Mouse (Mus musculus) CD4-positive helper T cell, adult 2 months (primary cell): Measurements from ENCODE around the gene Cyba.

Experiments
- DNase-seq: peaks from one replicate; pipeline ENCODE4 v3.0.0-alpha.2; 2012; ENCODE audit warnings: low read depth, missing footprints, low spot score

The Cyba gene

DNA sequence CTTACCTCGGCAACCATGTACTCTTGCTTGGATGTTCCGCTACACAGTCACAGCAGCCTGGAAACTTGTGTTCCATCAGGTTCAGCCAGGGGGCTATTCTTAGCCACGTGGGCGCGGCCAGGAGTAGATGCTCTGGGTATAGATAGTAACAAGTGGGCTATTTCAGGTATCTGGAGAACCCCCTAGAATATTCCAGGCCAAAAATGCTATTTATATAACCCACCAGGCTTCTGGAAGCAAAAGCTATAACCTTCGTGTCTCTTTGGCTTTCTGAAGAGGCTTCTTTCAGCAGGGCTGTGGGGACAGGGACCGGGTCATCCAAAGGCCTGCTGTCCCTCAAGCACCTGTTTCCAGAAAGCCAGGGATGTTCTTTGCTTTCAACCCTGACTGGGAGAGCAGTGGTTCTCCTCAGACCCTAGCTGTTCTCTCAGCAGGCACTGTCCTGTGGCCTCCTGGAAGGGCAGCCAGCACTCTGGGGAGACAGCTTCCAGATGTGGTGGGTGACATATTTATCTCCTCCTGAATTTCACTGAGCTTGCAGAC, 18.5 kb upstream of the Cyba start:
- no peak for DNase-seq

GRCm38 (mm10) chr8:122445203-122445602, 12.5 kb upstream of the Cyba start:
- no peak for DNase-seq

DNA sequence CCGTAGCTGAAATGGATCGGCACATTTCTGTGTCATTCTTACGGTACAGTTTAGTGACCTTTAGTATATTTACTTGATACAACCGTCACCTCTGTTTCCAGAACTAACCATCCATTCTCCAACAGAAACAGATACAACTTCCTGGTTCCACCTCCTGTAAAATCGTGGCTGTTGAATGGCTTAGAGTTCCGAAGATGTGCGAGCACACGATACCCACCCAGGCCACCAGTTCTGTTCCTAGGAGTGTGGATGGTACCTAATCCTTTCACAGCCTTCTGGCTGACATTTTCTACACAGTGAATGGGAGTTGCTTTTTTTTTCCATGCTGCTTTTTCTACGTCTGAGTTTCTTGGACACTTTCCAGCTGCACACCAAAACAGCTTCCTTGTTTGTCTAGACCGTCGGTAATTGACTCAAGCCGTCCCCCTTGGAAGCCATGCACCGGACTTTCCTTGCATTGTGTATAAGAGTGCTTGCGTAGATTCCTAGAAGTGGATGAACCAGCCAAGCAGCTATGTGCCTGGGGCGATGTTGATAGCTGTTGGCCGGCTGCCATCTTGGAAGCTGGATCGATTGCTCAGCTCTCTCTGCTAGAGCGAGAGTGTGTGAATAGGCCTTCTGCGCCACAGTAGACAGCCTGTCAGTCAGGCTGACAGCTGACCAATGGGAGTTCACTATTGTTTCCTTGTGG, 11.5 kb upstream of the Cyba start:
- peak; percentile 85 for DNase-seq

GRCm38 (mm10) chr8:122443262-122444006, 10.7 kb upstream of the Cyba start, which contains the start of gene Mvd:
Gene Mvd, minus strand, starts transcription at chr8:122443422.
- DNase-seq, result peak; percentile 100

DNA sequence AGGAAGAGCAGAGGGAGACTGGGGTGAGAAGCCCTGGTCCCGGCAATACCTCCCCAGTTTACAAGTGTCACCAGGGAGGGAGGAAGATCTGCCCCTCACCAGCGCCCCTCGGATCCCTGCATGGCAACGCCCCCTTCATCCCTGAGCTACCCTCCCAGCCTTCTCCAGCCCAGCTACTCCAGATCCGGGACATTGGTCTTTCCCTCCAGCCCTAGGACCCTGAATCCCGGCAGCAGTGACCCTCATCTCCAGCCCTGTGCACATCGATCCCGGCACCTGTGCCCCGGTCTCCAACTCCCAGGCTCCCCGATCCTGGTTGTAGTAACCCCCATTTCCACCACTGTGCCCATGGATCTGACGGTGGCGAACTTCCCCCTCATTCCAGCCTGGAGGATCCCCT, 10.1 kb upstream of the Cyba start:
- DNase-seq, result peak; percentile 25

- DNase-seq, result no peak
Observed at GRCm38 (mm10) chr8:122442356-122442755, 9.6 kb upstream of the Cyba start.

DNA sequence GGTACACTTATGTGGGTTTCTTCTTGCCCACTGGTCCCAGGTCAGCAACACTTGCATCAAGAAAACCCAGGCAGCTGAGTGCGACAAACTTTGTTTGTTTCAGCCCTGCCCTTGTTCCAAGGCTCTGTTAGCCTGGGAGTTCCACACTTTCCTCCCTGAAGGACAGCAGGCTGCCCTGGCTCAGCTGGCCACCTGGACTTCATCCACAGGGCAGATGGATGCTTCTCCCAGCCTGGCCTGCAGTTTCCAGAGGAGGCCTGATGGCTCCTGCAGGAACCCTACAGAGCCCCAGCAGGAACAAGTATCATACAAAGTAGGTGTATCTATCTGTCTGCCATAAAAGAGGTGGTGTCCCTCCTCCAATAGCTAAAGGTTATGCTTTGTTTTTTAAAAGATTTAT, 8.6 kb upstream of the Cyba start:
- DNase-seq, result no peak

- no peak for DNase-seq
Observed at GRCm38 (mm10) chr8:122439336-122439735, 6.6 kb upstream of the Cyba start.

- peak; percentile 49 for DNase-seq
Observed at GRCm38 (mm10) chr8:122437708-122438331, 5.1 kb upstream of the Cyba start.

DNA sequence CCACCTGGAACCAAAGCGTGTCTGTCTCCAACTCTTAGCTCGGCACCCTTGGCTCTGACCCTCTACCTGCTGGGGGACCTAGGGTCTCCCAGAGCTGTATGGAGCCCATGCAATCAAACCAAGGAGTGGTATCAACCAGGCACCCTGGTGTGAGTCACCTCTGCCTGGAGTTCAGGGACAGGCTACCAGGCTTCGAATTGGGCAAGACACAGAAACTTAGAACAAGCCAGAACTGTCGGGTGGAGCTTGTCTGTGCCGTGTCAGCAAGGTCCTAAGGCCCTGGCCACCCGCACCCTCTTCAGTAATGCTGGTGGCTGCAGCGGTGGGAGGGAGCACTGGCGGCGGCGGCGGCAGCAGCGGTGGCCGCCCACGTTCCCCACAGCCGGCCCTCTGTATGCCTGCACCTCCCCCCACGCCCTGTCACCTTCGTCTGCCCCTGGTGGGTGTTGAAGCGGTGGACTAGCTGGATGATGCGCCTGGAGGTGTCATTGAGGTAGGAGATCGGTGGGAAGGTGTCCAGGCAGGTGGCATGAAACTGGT, 3.9 kb upstream of the Cyba start:
- DNase-seq, result peak; percentile 52

DNA sequence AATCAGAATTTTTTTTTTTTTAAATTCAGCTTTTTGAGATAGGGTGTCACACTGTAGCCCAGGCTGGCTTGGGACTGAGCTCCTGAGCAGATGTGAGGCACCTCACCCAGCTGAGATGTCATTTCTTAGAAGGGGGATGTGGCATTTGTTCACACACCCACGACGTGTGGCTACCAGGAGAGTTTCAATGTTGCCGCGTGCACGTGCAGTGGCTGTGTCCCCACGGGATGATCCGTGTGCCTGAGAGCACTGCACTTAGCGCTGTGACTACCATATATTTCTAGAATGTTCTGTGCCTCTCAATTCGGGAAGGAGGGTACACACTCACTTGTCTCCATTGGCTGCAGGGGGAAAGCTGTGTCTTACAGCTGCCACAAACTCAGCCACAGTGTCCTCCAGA, 3.4 kb upstream of the Cyba start:
- DNase-seq, result peak; percentile 44

- DNase-seq, result peak; percentile 35
Observed at GRCm38 (mm10) chr8:122435375-122435774, 2.6 kb upstream of the Cyba start.

DNA sequence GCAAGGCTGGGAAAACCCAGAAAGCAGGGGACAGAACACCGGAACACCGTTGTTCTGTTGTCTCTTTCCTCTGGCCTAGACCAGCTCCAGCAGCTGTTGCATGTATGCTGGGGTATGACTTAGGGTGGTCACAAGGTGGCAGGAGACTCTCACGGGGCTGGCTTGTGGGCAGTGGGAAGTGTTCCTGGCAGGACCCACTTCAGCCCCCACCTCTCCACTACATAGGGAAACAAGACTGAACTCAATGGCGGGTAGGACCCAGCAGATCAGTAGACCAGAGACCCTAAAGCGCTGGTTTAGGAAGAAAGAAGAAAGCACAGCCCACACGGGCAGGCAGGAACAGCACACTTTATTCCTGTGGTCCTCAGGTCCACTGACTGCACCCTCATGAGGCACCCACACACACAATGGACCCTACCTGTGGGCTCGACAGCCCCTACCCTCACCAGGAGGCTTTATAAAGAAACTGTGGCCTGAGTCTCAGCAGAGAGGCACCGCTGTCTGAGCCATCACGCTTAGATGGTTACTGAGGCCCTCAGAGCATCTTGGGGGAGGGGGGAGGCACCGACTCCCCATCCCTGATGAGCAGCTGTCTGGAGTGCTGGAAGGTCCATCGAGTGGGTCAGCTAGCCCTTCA, 657 bp upstream of the Cyba start:
- no peak for DNase-seq

DNA sequence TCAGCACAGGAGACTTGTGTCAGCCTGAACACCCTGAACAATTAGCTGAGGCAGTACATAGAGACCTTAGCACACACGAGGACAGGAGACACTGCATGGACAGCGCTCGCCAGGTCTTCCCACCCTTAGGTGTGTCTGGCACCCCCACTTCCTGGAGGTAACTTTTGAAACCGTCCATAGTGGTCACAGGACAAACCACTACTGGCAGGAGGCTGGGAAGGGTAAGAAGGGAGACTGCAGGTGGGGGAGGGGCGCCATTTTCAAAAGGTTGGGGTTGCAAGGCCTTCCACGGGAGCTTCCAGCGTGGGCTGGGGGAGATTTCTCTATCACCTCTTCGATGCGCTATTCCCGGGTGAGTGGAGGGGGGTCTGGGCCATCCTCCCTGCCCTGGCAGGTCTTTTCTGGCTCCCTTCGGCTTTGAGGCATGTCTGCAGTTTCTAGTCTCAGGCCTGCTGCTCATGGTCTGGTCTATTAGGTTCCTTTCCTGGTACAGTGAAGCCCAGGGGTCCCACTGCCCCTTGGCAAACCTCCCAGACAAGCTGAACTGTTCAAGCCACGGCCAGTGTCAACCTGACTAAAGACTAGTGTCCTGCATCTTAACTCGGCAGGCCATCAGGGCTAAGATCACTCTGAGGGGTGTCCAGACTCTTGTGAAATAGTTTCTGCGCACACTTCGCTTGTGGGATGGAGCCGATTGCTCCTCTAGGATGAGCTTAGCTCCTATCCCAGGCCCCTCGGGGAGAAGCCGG, 862 bp downstream of the Cyba start:
- DNase-seq, result peak; percentile 33

DNA sequence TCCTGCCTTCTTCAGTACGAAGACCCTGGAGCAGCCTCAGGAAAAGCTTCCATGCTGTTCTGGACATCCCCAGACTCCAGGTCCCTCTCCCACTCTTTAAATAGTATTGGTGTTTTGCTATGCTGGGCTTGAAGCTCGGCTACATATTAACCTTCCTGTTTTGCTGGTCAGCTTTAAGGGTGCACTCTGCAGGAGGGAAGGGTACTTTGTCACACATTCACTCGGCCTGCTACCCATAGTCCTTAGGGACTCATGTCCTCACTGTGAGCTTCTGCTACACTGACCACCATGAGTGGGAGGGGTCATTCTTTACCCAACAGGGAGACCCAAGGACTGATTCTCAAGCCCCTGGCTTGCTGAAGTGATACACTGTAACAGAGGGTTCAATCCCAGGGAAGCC, 2.1 kb downstream of the Cyba start:
- no peak for DNase-seq

GRCm38 (mm10) chr8:122430058-122430636, 2.6 kb downstream of the Cyba start:
- DNase-seq, result peak; percentile 32

GRCm38 (mm10) chr8:122428163-122428562, 4.6 kb downstream of the Cyba start:
- no peak for DNase-seq

- no peak for DNase-seq
Observed at GRCm38 (mm10) chr8:122427607-122428006, 5.1 kb downstream of the Cyba start.

- no peak for DNase-seq
Observed at GRCm38 (mm10) chr8:122426145-122426544, 6.6 kb downstream of the Cyba start.

DNA sequence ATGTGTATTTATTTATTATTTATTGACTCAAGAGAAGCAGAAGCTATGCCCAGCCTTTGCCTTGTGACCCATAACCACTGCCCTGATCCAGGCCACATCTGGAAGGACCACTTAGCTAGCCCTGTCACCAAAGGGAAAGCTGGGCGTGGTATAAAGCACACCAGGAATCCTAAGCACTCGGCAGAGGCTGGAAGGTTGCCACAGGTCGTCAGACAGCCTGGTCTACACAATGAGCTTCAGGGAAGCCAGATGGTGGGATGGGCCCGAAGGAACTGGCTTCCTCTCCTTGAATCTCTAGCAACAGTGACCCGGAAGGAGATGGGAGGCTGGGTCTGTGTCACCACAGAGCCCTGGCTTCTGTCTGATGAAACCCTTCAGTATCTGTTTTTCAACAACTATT, 9.1 kb downstream of the Cyba start:
- no peak for DNase-seq

DNA sequence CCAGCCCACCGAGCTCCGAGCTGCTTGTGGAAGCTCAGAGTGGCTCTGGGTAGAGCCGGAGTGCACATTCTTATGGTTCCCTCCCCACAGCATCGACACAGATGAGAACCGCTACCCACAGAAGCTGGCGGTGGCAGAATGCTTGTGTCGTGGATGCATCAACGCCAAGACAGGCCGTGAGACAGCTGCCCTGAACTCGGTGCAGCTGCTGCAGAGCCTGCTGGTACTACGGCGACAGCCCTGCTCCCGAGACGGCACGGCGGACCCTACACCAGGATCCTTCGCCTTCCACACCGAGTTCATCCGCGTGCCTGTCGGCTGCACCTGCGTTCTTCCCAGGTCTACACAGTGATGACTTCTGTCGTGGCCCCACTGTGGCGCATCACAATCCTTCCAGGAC, 9.5 kb downstream of the Cyba start:
- no peak for DNase-seq
